In the genomic region with DNA sequence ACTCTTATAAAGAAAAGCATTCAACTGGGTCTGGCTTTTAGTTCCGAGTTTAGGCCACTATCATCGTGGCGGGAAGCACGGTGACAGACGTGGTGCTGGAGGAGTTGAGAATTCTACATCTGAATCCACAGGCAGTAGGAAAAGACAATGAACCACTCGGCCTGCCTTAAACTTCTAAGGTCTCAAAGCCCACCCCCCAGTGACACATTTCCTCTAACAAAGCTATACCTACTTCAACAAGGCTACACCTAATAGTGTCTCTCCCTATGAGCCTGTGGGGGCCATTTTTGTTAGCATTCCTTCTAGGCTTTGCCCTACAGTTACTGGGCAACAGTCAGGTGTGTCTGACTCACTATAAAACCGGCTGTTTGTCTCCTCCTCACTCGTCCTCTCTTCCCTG, we compare ENCODE assay signal across 14 mouse cellular contexts. TPM values are rescaled to one million over a fixed set of nuclear protein-coding genes. Genes with fewer than 3 reads are reported as not detected.
DNase-seq lines count a peak whose midpoint lies in the region; ATAC-seq and TF ChIP-seq lines count a peak whose summit lies in the region.
"Had no signal": no experiment of that assay in that cellular context is flagged by ENCODE, and none has a peak within 500 bp of the region (broad histone marks: within the 10 kb centered on the region; RNA-seq: fewer than 3 reads in every experiment).

No protein-coding gene starts in this region.

- TF ChIP-seq POLR2A in ES-Bruce4 (IDR thresholded peaks at IDR 0.05; ENCODE audit: insufficient read depth, low read length): no peak

- intact Hi-C loops in heart, postnatal 25 days (cut with DNase I): no loop called here

- H3K4me2 ChIP-seq in heart, embryonic 16.5 days (ENCODE audit: low read depth, low read length): no peak overlapping the region
- no peak overlapping the region for H3K4me2 ChIP-seq in lung, embryonic 16.5 days (ENCODE audit: low read depth, low read length)
- H3K4me2 ChIP-seq in lung, postnatal 0 days (replicated peaks; ENCODE audit: low read depth, low read length): no peak overlapping the region

- H3K4me1 ChIP-seq in heart, embryonic 16.5 days (ENCODE audit: control insufficient read depth, insufficient read depth, low read length): peaks cover 15% of the 10 kb centered on the region
- H3K4me1 ChIP-seq in lung, embryonic 16.5 days (replicated peaks; ENCODE audit: control insufficient read depth, insufficient read depth, low read length): peaks cover 12% of the 10 kb centered on the region
- no peaks in the 10 kb centered on the region; the same call in 1 of the 2 replicates for H3K4me1 ChIP-seq in lung, postnatal 0 days (ENCODE audit: insufficient read depth, low read depth, low read length)
- H3K4me1 ChIP-seq in ES-Bruce4 (ENCODE audit: control insufficient read depth, insufficient read depth, low read length): peaks cover 6% of the 10 kb centered on the region

- no peak for TF ChIP-seq CTCF in lung, postnatal 0 days (IDR thresholded peaks at IDR 0.05)
- no peak for TF ChIP-seq CTCF in ES-Bruce4 (IDR thresholded peaks at IDR 0.05; ENCODE audit: low read depth, low read length)

- 0 out of 2 replicates have a peak overlapping the region, but pooled peaks have one; percentile 23 for H3K27ac ChIP-seq in heart, embryonic 16.5 days (ENCODE audit: low read length)
- no peak overlapping the region for H3K27ac ChIP-seq in lung, embryonic 16.5 days (ENCODE audit: low read length)
- H3K27ac ChIP-seq in lung, postnatal 0 days (ENCODE audit: low read length): no peak overlapping the region
- peak overlapping the region; percentile 92 for H3K27ac ChIP-seq in ES-Bruce4 (ENCODE audit: insufficient read depth, low read length)
- H3K27ac ChIP-seq: embryonic facial prominence, embryonic 15.5 days; hindbrain, postnatal 0 days had no signal

- H3K9me3 ChIP-seq in heart, embryonic 16.5 days (replicated peaks; ENCODE audit: control insufficient read depth, low read length): no peaks in the 10 kb centered on the region
- no peaks in the 10 kb centered on the region for H3K9me3 ChIP-seq in lung, embryonic 16.5 days (ENCODE audit: control insufficient read depth, low read length)
- no peaks in the 10 kb centered on the region for H3K9me3 ChIP-seq in lung, postnatal 0 days (ENCODE audit: low read length)
- H3K9me3 ChIP-seq in ES-Bruce4 (replicated peaks; ENCODE audit: control insufficient read depth, insufficient read depth, low read length, poor library complexity, severe bottlenecking): no peaks in the 10 kb centered on the region
- H3K9me3 ChIP-seq: embryonic facial prominence, embryonic 15.5 days; G1E had no signal

- no peak overlapping the region for H3K9ac ChIP-seq in heart, embryonic 16.5 days (ENCODE audit: low read length)
- H3K9ac ChIP-seq in lung, embryonic 16.5 days (ENCODE audit: low read length): no peak overlapping the region
- no peak overlapping the region for H3K9ac ChIP-seq in lung, postnatal 0 days (replicated peaks; ENCODE audit: low read depth)
- no peak overlapping the region; the same call in 1 of the 2 replicates for H3K9ac ChIP-seq in ES-Bruce4 (ENCODE audit: low read depth, poor library complexity, severe bottlenecking)
- H3K9ac ChIP-seq: embryonic facial prominence, embryonic 15.5 days had no signal

- WGBS in heart, embryonic 16.5 days: 65% methylated on average over 8 of the region's 8 CpGs
- 73% methylated on average over 8 of the region's 8 CpGs for WGBS in lung, embryonic 16.5 days
- 78% methylated on average over 8 of the region's 8 CpGs for WGBS in lung, postnatal 0 days

- no peak overlapping the region for H3K4me3 ChIP-seq in heart, embryonic 16.5 days (ENCODE audit: low read length)
- H3K4me3 ChIP-seq in lung, embryonic 16.5 days (ENCODE audit: low read length): no peak overlapping the region
- no peak overlapping the region for H3K4me3 ChIP-seq in lung, postnatal 0 days (ENCODE audit: low read depth, low read length)
- 0 out of 2 replicates have a peak overlapping the region, but pooled peaks have one; percentile 1 for H3K4me3 ChIP-seq in ES-Bruce4 (ENCODE audit: low read depth, low read length)
- H3K4me3 ChIP-seq: embryonic facial prominence, embryonic 15.5 days had no signal

- ATAC-seq in heart, embryonic 16.5 days (replicated peaks; ENCODE audit: extremely low read depth, insufficient read depth, low FRiP score): no peak
- ATAC-seq in lung, embryonic 16.5 days (ENCODE audit: low read depth): 0 out of 2 replicates have a peak, but pooled peaks have one; percentile 26
- no peak for ATAC-seq in lung, postnatal 0 days
- ATAC-seq in CD4-positive, CD25-positive, alpha-beta regulatory T cell, adult 4 months: no peak
- ATAC-seq: intestine, postnatal 0 days had no signal

- no peak for DNase-seq in heart, postnatal 25 days (ENCODE audit: low spot score)
- no peak for DNase-seq in lung, postnatal 0 days (ENCODE audit: low spot score)
- peak; percentile 92 for DNase-seq in ZHBTc4 (ENCODE audit: low read depth, low spot score)
- DNase-seq in cerebellum, adult 8-10 months: no peak
- DNase-seq: adrenal gland, postnatal 10 days; cerebellum, adult 9-10 months had no signal

- no peak for TF ChIP-seq EP300 in lung, postnatal 0 days (IDR thresholded peaks at IDR 0.05)
- peak; percentile 73 for TF ChIP-seq EP300 in ES-Bruce4 (IDR thresholded peaks at IDR 0.05; ENCODE audit: insufficient read depth, low read depth, low read length)

- no peaks in the 10 kb centered on the region for H3K36me3 ChIP-seq in heart, embryonic 16.5 days (ENCODE audit: control insufficient read depth, insufficient read depth)
- H3K36me3 ChIP-seq in lung, embryonic 16.5 days (ENCODE audit: control insufficient read depth, insufficient read depth, low read length): no peaks in the 10 kb centered on the region
- H3K36me3 ChIP-seq in lung, postnatal 0 days (ENCODE audit: insufficient read depth, low read length): no peaks in the 10 kb centered on the region
- no peaks in the 10 kb centered on the region for H3K36me3 ChIP-seq in ES-Bruce4 (ENCODE audit: control insufficient read depth, insufficient read depth, low read length, poor library complexity, severe bottlenecking)
- H3K36me3 ChIP-seq: embryonic facial prominence, embryonic 15.5 days; G1E had no signal

- no peaks in the 10 kb centered on the region for H3K27me3 ChIP-seq in heart, embryonic 16.5 days (ENCODE audit: control insufficient read depth, insufficient read depth, low read length)
- no peaks in the 10 kb centered on the region for H3K27me3 ChIP-seq in lung, embryonic 16.5 days (ENCODE audit: control insufficient read depth, insufficient read depth, low read depth, low read length)
- H3K27me3 ChIP-seq in lung, postnatal 0 days (replicated peaks; ENCODE audit: insufficient read depth, low read length): no peaks in the 10 kb centered on the region
- no peaks in the 10 kb centered on the region for H3K27me3 ChIP-seq in ES-Bruce4 (ENCODE audit: control insufficient read depth, insufficient read depth, low read length, poor library complexity, severe bottlenecking)
- H3K27me3 ChIP-seq: embryonic facial prominence, embryonic 15.5 days had no signal

RNA-seq across cellular contexts. Expression of a gene that starts 23.2 kb away (rescaled TPM):
- polyA plus RNA-seq in heart, embryonic 16.5 days (2015; fragmentation: Nextera tagmentation; extraction: Ambion mirVana): 43.0 and 45.1 TPM in 2 replicates
- total RNA-seq in heart, postnatal 25 days (2021): 100 to 1,000 TPM; 181 to 216 TPM
- polyA plus RNA-seq in lung, embryonic 16.5 days (2015; fragmentation: Nextera tagmentation; extraction: Ambion mirVana): 38.3 and 47.4 TPM in 2 replicates
- 30.4 and 33.7 TPM in 2 replicates for polyA plus RNA-seq in lung, postnatal 0 days (2015; fragmentation: Nextera tagmentation; extraction: Ambion mirVana)
- polyA plus RNA-seq in ES-Bruce4 (2011; ENCODE audit: insufficient read depth, insufficient read length, low read depth, missing spikeins): 49.7 and 65.0 TPM in 2 replicates
- 10 to 100 TPM; 52.9 to 65.9 TPM for polyA plus RNA-seq in CD4-positive, CD25-positive, alpha-beta regulatory T cell, adult 4 months (2017; shearing (Covaris generic))

Comparison
In these comparisons a context has a peak if more than half of its experiments do, and no peak if none do; other contexts are left out.
1. H3K27ac ChIP-seq: peak in heart, embryonic 16.5 days (single experiment) and ES-Bruce4 (single experiment); none in lung, embryonic 16.5 days (single experiment) and lung, postnatal 0 days (single experiment).